Mouse (Mus musculus): ENCODE data around the gene Ttc28.

DNA sequence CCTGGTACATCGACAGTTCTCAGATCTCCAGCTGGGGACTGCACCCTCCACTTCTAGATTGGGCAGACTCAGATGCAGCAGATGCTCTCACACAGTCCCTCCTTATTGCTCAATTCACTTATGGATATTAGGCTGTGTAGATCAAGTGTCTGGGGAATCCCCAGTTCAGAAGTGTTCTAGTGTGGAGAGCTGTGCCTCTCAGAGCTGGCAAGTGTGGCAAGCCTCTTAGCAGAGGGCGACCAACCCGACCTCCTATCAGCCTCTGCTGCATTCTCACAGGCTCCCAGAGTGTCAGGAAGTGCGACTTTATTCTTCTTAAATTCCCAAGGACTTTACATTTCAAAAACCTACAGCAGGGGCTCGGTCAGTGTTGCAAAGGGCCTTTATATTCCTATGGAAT is 217.1 kb downstream of the Ttc28 start:
- TF ChIP-seq ZMIZ1 (IDR thresholded peaks at IDR 0.05; ENCODE audit: low read depth, low read length) (no peak), CTCF (IDR thresholded peaks at IDR 0.05 in 2 of 3, conservative IDR thresholded peaks at IDR 0.05 in 1 of 3; ENCODE audit: control insufficient read depth in 1 of 3, insufficient read depth in 1 of 3, low read depth in 2 of 3, low read length in 3 of 3, poor library complexity in 1 of 3, severe bottlenecking in 1 of 3) (no peak), ZNF384 (IDR thresholded peaks at IDR 0.05; ENCODE audit: low read depth, low read length) (no peak), MAFK (IDR thresholded peaks at IDR 0.05; ENCODE audit: borderline replicate concordance, low read depth, low read length) (no peak)

Measured in MEL (cell line).